Mouse (Mus musculus) left cerebral cortex, adult 18-20 months (tissue): Measurements from ENCODE around the gene Rtn1. TPM values are rescaled to one million over a fixed set of nuclear protein-coding genes. Genes with fewer than 3 reads are reported as not detected.

Source experiments
- DNase-seq, 2 experiments: peaks; one replicate each; pipeline ENCODE4 v3.0.0; 2021 to 2022; ENCODE audit warnings: low spot score in 2 of 2, mixed read lengths in 1 of 2
- total RNA-seq, 2 experiments: library from RNA; stranded (reverse); gene quantifications; 2 replicates each; pipeline ENCODE4 v1.2.3; 2021

Rtn1 gene
- total RNA-seq, 2 experiments from 2014 or later: 1,342 to 1,442 TPM

- DNase-seq: no peak
Measured at GRCm38 (mm10) chr12:72376309-72376708, 32.5 kb downstream of the Rtn1 start.

GRCm38 (mm10) chr12:72374823-72375225 lies 34.0 kb downstream of the Rtn1 start:
- DNase-seq: no peak

GRCm38 (mm10) chr12:72373916-72374615 lies 34.8 kb downstream of the Rtn1 start:
- no peak for DNase-seq

GRCm38 (mm10) chr12:72370081-72370480 lies 38.8 kb downstream of the Rtn1 start:
- no peak for DNase-seq

GRCm38 (mm10) chr12:72366763-72367162 lies 42.1 kb downstream of the Rtn1 start:
- DNase-seq: no peak

GRCm38 (mm10) chr12:72366104-72366437 lies 42.8 kb downstream of the Rtn1 start:
- no peak for DNase-seq

GRCm38 (mm10) chr12:72365231-72366103 lies 43.4 kb downstream of the Rtn1 start:
- DNase-seq: no peak

GRCm38 (mm10) chr12:72364543-72364942 lies 44.3 kb downstream of the Rtn1 start:
- no peak for DNase-seq

- DNase-seq: no peak
Measured at GRCm38 (mm10) chr12:72361701-72362354, 47.0 kb downstream of the Rtn1 start.

- no peak for DNase-seq
Measured at GRCm38 (mm10) chr12:72360926-72361615, 47.8 kb downstream of the Rtn1 start.

GRCm38 (mm10) chr12:72359903-72360302 lies 49.0 kb downstream of the Rtn1 start:
- DNase-seq: no peak

GRCm38 (mm10) chr12:72357667-72358420 lies 51.0 kb downstream of the Rtn1 start:
- no peak for DNase-seq

GRCm38 (mm10) chr12:72354241-72354640 lies 54.6 kb downstream of the Rtn1 start:
- DNase-seq: peak in 1 of 2 experiments; percentile 9

- no peak for DNase-seq
Measured at GRCm38 (mm10) chr12:72353506-72353905, 55.3 kb downstream of the Rtn1 start.

GRCm38 (mm10) chr12:72348508-72348907 lies 60.3 kb downstream of the Rtn1 start:
- no peak for DNase-seq

GRCm38 (mm10) chr12:72347184-72347583 lies 61.7 kb downstream of the Rtn1 start:
- DNase-seq: no peak

- DNase-seq: no peak
Measured at GRCm38 (mm10) chr12:72343639-72344038, 65.2 kb downstream of the Rtn1 start.

- no peak for DNase-seq
Measured at GRCm38 (mm10) chr12:72336009-72336408, 72.8 kb downstream of the Rtn1 start.

GRCm38 (mm10) chr12:72332488-72333013 lies 76.3 kb downstream of the Rtn1 start:
- peak in 1 of 2 experiments; percentile 31 for DNase-seq

- DNase-seq: no peak
Measured at GRCm38 (mm10) chr12:72331912-72332487, 76.9 kb downstream of the Rtn1 start.
